Mouse (Mus musculus) ES-Bruce4 (cell line): ENCODE data around the gene Serpina3c.

ENCODE experiments used
- CTCF ChIP-seq: IDR thresholded peaks from one replicate; pipeline ENCODE4 v1.8.1; 2011; ENCODE audit warnings: low read depth, low read length
- EP300 ChIP-seq: IDR thresholded peaks from 2 replicates; pipeline ENCODE4 v1.6.1; 2011; ENCODE audit warnings: low read depth, low read length; ENCODE audit not compliant: insufficient read depth
- POLR2A ChIP-seq: IDR thresholded peaks from one replicate; pipeline ENCODE4 v1.8.1; 2011; ENCODE audit warnings: low read length; ENCODE audit not compliant: insufficient read depth

GRCm38 (mm10) chr12:104185046-104185445 lies 31.4 kb upstream of the Serpina3c start:
- TF ChIP-seq EP300: no peak
- TF ChIP-seq CTCF: no peak
- no peak for TF ChIP-seq POLR2A
